Mouse (Mus musculus): ENCODE results near the gene Ptgir. TPM values are rescaled to one million over a fixed set of nuclear protein-coding genes. Genes with fewer than 3 reads are reported as not detected.

Gene Ptgir
- total RNA-seq, 4 experiments from 2014 or later: 1.9 to 3.5 (median 3.1) TPM

Other genes starting within 250 kb of the Ptgir start
- gene Ceacam15, start 230.8 kb upstream of the Ptgir start, total RNA-seq (2022): not detected
- not detected for gene Ceacam9, start 184.6 kb upstream of the Ptgir start, total RNA-seq (2022)
- 10 to 100 TPM; 65.2 to 74.9 (median 70.8) TPM for gene Ap2s1, start 168.1 kb upstream of the Ptgir start, total RNA-seq (2022)
- 10 to 100 TPM; 14.5 to 21.7 (median 17.7) TPM for gene Slc1a5, start 125.2 kb upstream of the Ptgir start, total RNA-seq (2022)
- 10 to 100 TPM; 47.9 to 61.2 (median 49.1) TPM for gene Strn4, start 90.6 kb upstream of the Ptgir start, total RNA-seq (2022)
- 10 to 100 TPM; 47.3 to 56.4 (median 53.0) TPM for gene Fkrp, start 89.8 kb upstream of the Ptgir start, total RNA-seq (2022)
- gene Prkd2, start 63.6 kb upstream of the Ptgir start, total RNA-seq (2022): 10 to 100 TPM; 13.1 to 16.7 (median 14.8) TPM
- gene Dact3, start 31.2 kb upstream of the Ptgir start, total RNA-seq (2022): 1 to 10 TPM; 8.0 to 9.5 (median 8.6) TPM
- 1 to 10 TPM; 1.0 to 1.5 (median 1.1) TPM for gene Gng8, start 14.7 kb upstream of the Ptgir start, total RNA-seq (2022)
- gene Calm3, start 17.6 kb downstream of the Ptgir start, total RNA-seq (2022): 100 to 1,000 TPM; 153 to 208 (median 191) TPM
- 1 to 10 TPM; 3.5 to 4.9 (median 4.3) TPM for gene Pnmal2, start 38.2 kb downstream of the Ptgir start, total RNA-seq (2022)
- gene Pnmal1, start 53.2 kb downstream of the Ptgir start, total RNA-seq (2022): not detected
- gene Gm42372, start 76.6 kb downstream of the Ptgir start, total RNA-seq (2022): not detected
- gene Ccdc8, start 86.2 kb downstream of the Ptgir start, total RNA-seq (2022): 1 to 10 TPM; 3.2 to 5.1 (median 4.5) TPM
- gene Ppp5c, start 121.4 kb downstream of the Ptgir start, total RNA-seq (2022): 100 to 1,000 TPM in 2 of 4 experiments, 10 to 100 TPM in 2; 95.4 to 106 (median 99.0) TPM
- gene Hif3a, start 155.9 kb downstream of the Ptgir start, total RNA-seq (2022): 1 to 10 TPM in 2 of 4 experiments, under 1 TPM in 2; 0.80 to 3.1 (median 1.6) TPM
- under 1 TPM in 3 of 4 experiments, not detected in 1; 0.09 to 0.22 (median 0.14) TPM for gene Psg16, start 167.6 kb downstream of the Ptgir start, total RNA-seq (2022)
- gene Ceacam3, start 243.8 kb downstream of the Ptgir start, total RNA-seq (2022): not detected